Mouse (Mus musculus) midbrain, embryonic 13.5 days (tissue): ENCODE results near the gene Omt2b. TPM values are rescaled to one million over a fixed set of nuclear protein-coding genes. Genes with fewer than 3 reads are reported as not detected.
"Not testable (repeated sequence)": the region's sequence is repeated elsewhere in the genome, so short reads cannot be mapped to it uniquely, and the experiment has no call there.

Experiments
- ATAC-seq: fragments of 200-750 bp; cut with Nextera tagmentation; 2 replicates; pipeline ENCODE4 v1.8.0; 2017; ENCODE audit warnings: mild to moderate bottlenecking, moderate TSS enrichment, moderate library complexity
- H3K27ac ChIP-seq: fragments of 300-500 bp; sonication (generic); 2 replicates; pipeline ENCODE4 v1.5.1; 2015; ENCODE audit warnings: inconsistent platforms, mild to moderate bottlenecking, moderate library complexity
- H3K27me3 ChIP-seq: fragments of 300-500 bp; sonication (generic); 2 replicates; pipeline ENCODE4 v1.6.1; 2015; ENCODE audit warnings: mild to moderate bottlenecking, inconsistent platforms
- H3K36me3 ChIP-seq: fragments of 300-500 bp; sonication (generic); 2 replicates; pipeline ENCODE4 v1.6.1; 2015; ENCODE audit warnings: mild to moderate bottlenecking, inconsistent platforms
- H3K4me1 ChIP-seq: fragments of 300-500 bp; sonication (generic); replicated peaks from 2 replicates; pipeline ENCODE4 v1.6.1; 2015; ENCODE audit warnings: inconsistent platforms
- H3K4me2 ChIP-seq: fragments of 300-500 bp; sonication (generic); replicated peaks from 2 replicates; pipeline ENCODE4 v1.6.1; 2015; ENCODE audit warnings: moderate library complexity, mild to moderate bottlenecking, inconsistent platforms
- H3K4me3 ChIP-seq: fragments of 300-500 bp; sonication (generic); replicated peaks from 2 replicates; pipeline ENCODE4 v1.5.1; 2015; ENCODE audit warnings: mild to moderate bottlenecking, inconsistent platforms
- H3K9ac ChIP-seq: fragments of 300-500 bp; sonication (generic); replicated peaks from 2 replicates; pipeline ENCODE4 v1.6.1; 2015; ENCODE audit warnings: mild to moderate bottlenecking, inconsistent platforms
- H3K9me3 ChIP-seq: fragments of 300-500 bp; sonication (generic); 2 replicates; pipeline ENCODE4 v1.6.1; 2016; ENCODE audit warnings: mild to moderate bottlenecking, inconsistent platforms
- WGBS: fragments of 180-500 bp; shearing (Covaris S2); methylation state at CpG from one replicate; pipeline ENCODE4 v1.1.7; 2015; 5-methylcytosine and 5-hydroxymethylcytosine counted together
- polyA plus RNA-seq: library from polyadenylated mRNA; unstranded; fragments of >200 nt; fragmentation: Nextera tagmentation; extraction: Ambion mirVana; gene quantifications from 2 replicates; pipeline ENCODE4 v1.2.1, GENCODE M21; 2015

Omt2b gene
- polyA plus RNA-seq, result not detected in 2 replicates

- not testable (repeated sequence) for H3K4me2 ChIP-seq, ATAC-seq, H3K4me1 ChIP-seq
Observed at GRCm38 (mm10) chr9:78327289-78327688, at the start of gene Omt2b. Gene Omt2b, plus strand, starts transcription at chr9:78327589.

GRCm38 (mm10) chr9:78282002-78282711 lies 45.2 kb upstream of the Omt2b start:
- H3K9me3 ChIP-seq, H3K9ac ChIP-seq, H3K4me2 ChIP-seq, H3K4me3 ChIP-seq, H3K27ac ChIP-seq, ATAC-seq, H3K4me1 ChIP-seq, H3K36me3 ChIP-seq, H3K27me3 ChIP-seq: not testable (repeated sequence)
- 88% methylated on average over 4 of the region's 4 CpGs for WGBS

More at GRCm38 (mm10) chr9:78327289-78327688, at the start of gene Omt2b:
- 75% methylated on average over 1 of the region's 1 CpGs for WGBS
- not testable (repeated sequence) for H3K4me3 ChIP-seq, H3K36me3 ChIP-seq, H3K27ac ChIP-seq, H3K27me3 ChIP-seq, H3K9ac ChIP-seq, H3K9me3 ChIP-seq

GRCm38 (mm10) chr9:78289063-78289462 lies 38.3 kb upstream of the Omt2b start:
- not testable (repeated sequence) for ATAC-seq, H3K27me3 ChIP-seq, H3K4me2 ChIP-seq, H3K4me1 ChIP-seq, H3K36me3 ChIP-seq, H3K4me3 ChIP-seq, H3K27ac ChIP-seq, H3K9me3 ChIP-seq, H3K9ac ChIP-seq
- WGBS, result 60% methylated on average over 1 of the region's 1 CpGs

GRCm38 (mm10) chr9:78289723-78290122 lies 37.7 kb upstream of the Omt2b start, which contains the start of gene Gm10639:
Gene Gm10639, plus strand, starts transcription at chr9:78289923.
- H3K27ac ChIP-seq, H3K4me1 ChIP-seq, ATAC-seq, H3K27me3 ChIP-seq, H3K9ac ChIP-seq, H3K36me3 ChIP-seq, H3K9me3 ChIP-seq, H3K4me3 ChIP-seq, H3K4me2 ChIP-seq: not testable (repeated sequence)
- 97% methylated on average over 3 of the region's 3 CpGs for WGBS

GRCm38 (mm10) chr9:78292462-78292861 lies 34.9 kb upstream of the Omt2b start:
- H3K36me3 ChIP-seq, ATAC-seq, H3K4me3 ChIP-seq, H3K9ac ChIP-seq, H3K4me1 ChIP-seq, H3K9me3 ChIP-seq, H3K4me2 ChIP-seq, H3K27me3 ChIP-seq, H3K27ac ChIP-seq: not testable (repeated sequence)
- 93% methylated on average over 8 of the region's 8 CpGs for WGBS

- WGBS, result 92% methylated on average over 1 of the region's 1 CpGs
- H3K27me3 ChIP-seq, H3K4me2 ChIP-seq, ATAC-seq, H3K36me3 ChIP-seq, H3K4me3 ChIP-seq, H3K4me1 ChIP-seq, H3K9ac ChIP-seq, H3K9me3 ChIP-seq, H3K27ac ChIP-seq: not testable (repeated sequence)
Observed at GRCm38 (mm10) chr9:78293683-78294082, 33.7 kb upstream of the Omt2b start.

- H3K27me3 ChIP-seq, H3K4me1 ChIP-seq, H3K4me2 ChIP-seq, ATAC-seq, H3K36me3 ChIP-seq, H3K9ac ChIP-seq, H3K4me3 ChIP-seq, H3K27ac ChIP-seq, H3K9me3 ChIP-seq: not testable (repeated sequence)
- 82% methylated on average over 7 of the region's 7 CpGs for WGBS
Observed at GRCm38 (mm10) chr9:78294781-78295180, 32.6 kb upstream of the Omt2b start.

- H3K4me1 ChIP-seq, H3K9ac ChIP-seq, H3K4me2 ChIP-seq, H3K9me3 ChIP-seq, H3K27ac ChIP-seq, H3K27me3 ChIP-seq, H3K4me3 ChIP-seq, H3K36me3 ChIP-seq: not testable (repeated sequence)
- ATAC-seq, result peak; percentile 37; the same call in 1 of the 2 replicates
- WGBS, result 16% methylated on average over 6 of the region's 6 CpGs
Observed at GRCm38 (mm10) chr9:78296089-78296488, 31.3 kb upstream of the Omt2b start.

- Histone ChIP-seq H3K4me1 (no peaks in the 10 kb centered on the region), H3K36me3 (no peaks in the 10 kb centered on the region), H3K27ac (no peak overlapping the region), H3K27me3 (no peaks in the 10 kb centered on the region), H3K4me2 (no peak overlapping the region), H3K4me3 (no peak overlapping the region), H3K9me3 (no peaks in the 10 kb centered on the region), H3K9ac (no peak overlapping the region)
- 90% methylated on average over 1 of the region's 1 CpGs for WGBS
- no peak for ATAC-seq
Observed at GRCm38 (mm10) chr9:78298232-78298631, 29.2 kb upstream of the Omt2b start.

GRCm38 (mm10) chr9:78299143-78299542 lies 28.2 kb upstream of the Omt2b start:
- WGBS, result 42% methylated on average over 1 of the region's 1 CpGs
- H3K9ac ChIP-seq, H3K4me2 ChIP-seq, H3K4me1 ChIP-seq, ATAC-seq, H3K36me3 ChIP-seq, H3K27ac ChIP-seq, H3K9me3 ChIP-seq, H3K4me3 ChIP-seq, H3K27me3 ChIP-seq: not testable (repeated sequence)

GRCm38 (mm10) chr9:78308122-78308521 lies 19.3 kb upstream of the Omt2b start:
- ATAC-seq, H3K9me3 ChIP-seq, H3K4me2 ChIP-seq, H3K4me3 ChIP-seq, H3K27me3 ChIP-seq, H3K9ac ChIP-seq, H3K27ac ChIP-seq, H3K36me3 ChIP-seq, H3K4me1 ChIP-seq: not testable (repeated sequence)
- WGBS, result 84% methylated on average over 3 of the region's 3 CpGs

- Histone ChIP-seq H3K27ac (no peak within 1 kb of the TSS), H3K4me1 (no peaks in the 10 kb centered on the region), H3K36me3 (no peaks in the 10 kb centered on the region), H3K9ac (no peak within 1 kb of the TSS), H3K27me3 (no peaks in the 10 kb centered on the region), H3K4me3 (no peak within 1 kb of the TSS), H3K9me3 (no peaks in the 10 kb centered on the region), H3K4me2 (no peak within 1 kb of the TSS)
- ATAC-seq, result no peak
- WGBS, result 80% methylated on average over 2 of the region's 2 CpGs
Observed at GRCm38 (mm10) chr9:78314696-78315095, 12.7 kb upstream of the Omt2b start, which contains the start of gene Omt2a. Gene Omt2a, minus strand, starts transcription at chr9:78314796.

GRCm38 (mm10) chr9:78319499-78319898 lies 7.9 kb upstream of the Omt2b start:
- no peak overlapping the region for H3K9ac ChIP-seq
- no peaks in the 10 kb centered on the region for H3K27me3 ChIP-seq
- H3K9me3 ChIP-seq, result no peaks in the 10 kb centered on the region
- H3K4me2 ChIP-seq, result no peak overlapping the region
- no peak for ATAC-seq
- no peaks in the 10 kb centered on the region for H3K4me1 ChIP-seq
- 44% methylated on average over 1 of the region's 1 CpGs for WGBS
- no peak overlapping the region for H3K27ac ChIP-seq
- no peak overlapping the region for H3K4me3 ChIP-seq
- H3K36me3 ChIP-seq, result no peaks in the 10 kb centered on the region
